Mouse (Mus musculus) forebrain, embryonic 13.5 days (tissue): Measurements from ENCODE around the gene Gm45837. TPM values are rescaled to one million over a fixed set of nuclear protein-coding genes. Genes with fewer than 3 reads are reported as not detected.

Experiments used
- ATAC-seq: fragments of 200-750 bp; cut with Nextera tagmentation; 2 replicates; pipeline ENCODE4 v1.8.0; 2017
- H3K27ac ChIP-seq: fragments of 300-500 bp; sonication (generic); 2 replicates; pipeline ENCODE4 v1.5.1; 2015; ENCODE audit warnings: inconsistent platforms, mild to moderate bottlenecking, moderate library complexity
- H3K27me3 ChIP-seq: fragments of 300-500 bp; sonication (generic); 2 replicates; pipeline ENCODE4 v1.6.1; 2015; ENCODE audit warnings: mild to moderate bottlenecking, inconsistent platforms
- H3K36me3 ChIP-seq: fragments of 300-500 bp; sonication (generic); 2 replicates; pipeline ENCODE4 v1.6.1; 2015; ENCODE audit warnings: mild to moderate bottlenecking, inconsistent platforms; ENCODE audit not compliant: poor library complexity, severe bottlenecking
- H3K4me1 ChIP-seq: fragments of 300-500 bp; sonication (generic); 2 replicates; pipeline ENCODE4 v1.6.1; 2015; ENCODE audit warnings: inconsistent platforms
- H3K4me2 ChIP-seq: fragments of 300-500 bp; sonication (generic); 2 replicates; pipeline ENCODE4 v1.6.1; 2015; ENCODE audit warnings: inconsistent platforms, mild to moderate bottlenecking, moderate library complexity
- H3K4me3 ChIP-seq: fragments of 300-500 bp; sonication (generic); 2 replicates; pipeline ENCODE4 v1.5.1; 2015; ENCODE audit warnings: mild to moderate bottlenecking, inconsistent platforms
- H3K9ac ChIP-seq: fragments of 300-500 bp; sonication (generic); 2 replicates; pipeline ENCODE4 v1.6.1; 2015; ENCODE audit warnings: mild to moderate bottlenecking, inconsistent platforms
- H3K9me3 ChIP-seq: fragments of 300-500 bp; sonication (generic); replicated peaks from 2 replicates; pipeline ENCODE4 v1.6.1; 2016; ENCODE audit warnings: inconsistent platforms
- WGBS: fragments of 180-500 bp; shearing (Covaris S2); methylation state at CpG from one replicate; pipeline ENCODE4 v1.1.7; 2015; 5-methylcytosine and 5-hydroxymethylcytosine counted together
- polyA plus RNA-seq: library from polyadenylated mRNA; unstranded; fragments of >200 nt; fragmentation: Nextera tagmentation; extraction: Ambion mirVana; gene quantifications from 2 replicates; pipeline ENCODE4 v1.2.1, GENCODE M21; 2015

Gene Gm45837
- polyA plus RNA-seq, 1 experiment from 2014 or later: not detected

DNA sequence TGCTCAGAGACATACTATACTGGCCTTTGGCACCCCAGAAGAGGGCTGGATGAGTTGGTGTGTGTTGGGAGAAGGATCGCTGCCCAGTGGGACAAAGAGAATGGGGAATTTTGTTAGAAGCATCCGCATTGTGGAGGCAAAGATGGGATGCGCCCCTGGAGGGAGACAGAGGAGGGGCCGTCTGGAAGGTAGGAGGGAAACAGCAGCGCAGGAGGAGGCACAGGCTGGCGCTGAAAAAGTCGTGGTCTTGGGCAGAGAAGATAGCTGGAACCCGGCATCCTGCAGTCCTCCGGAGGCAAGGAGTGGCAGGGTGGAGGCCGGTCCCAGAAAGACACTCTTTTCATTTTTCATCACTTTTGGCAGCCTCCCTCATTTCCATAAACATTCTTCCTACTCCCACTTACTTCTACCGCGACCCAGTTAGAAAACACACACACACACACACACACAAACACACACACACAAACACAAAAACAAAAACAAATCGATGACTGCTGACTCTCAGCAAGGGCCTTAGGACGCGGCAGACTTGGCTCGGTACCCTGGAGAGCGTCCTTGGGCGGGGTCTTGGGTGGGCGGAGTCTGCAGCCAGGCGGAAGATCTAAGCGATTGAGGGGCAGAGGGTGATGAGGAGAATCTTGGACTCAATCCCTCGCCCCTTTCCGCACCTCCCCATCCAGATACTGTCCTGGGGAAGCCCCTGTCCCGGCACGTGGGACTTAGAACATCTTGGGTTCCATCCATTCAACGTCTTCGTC, 8.5 kb downstream of the Gm45837 start:
- Histone ChIP-seq H3K36me3 (no peaks in the 10 kb centered on the region), H3K9me3 (no peaks in the 10 kb centered on the region), H3K27ac (no peak overlapping the region), H3K4me1 (peaks cover 69% of the 10 kb centered on the region), H3K27me3 (peaks cover 36% of the 10 kb centered on the region), H3K4me2 (peak overlapping the region; percentile 40), H3K9ac (no peak overlapping the region), H3K4me3 (0 out of 2 replicates have a peak overlapping the region, but pooled peaks have one; percentile 4)
- no peak for ATAC-seq
- 4% methylated on average over 27 of the region's 27 CpGs for WGBS

DNA sequence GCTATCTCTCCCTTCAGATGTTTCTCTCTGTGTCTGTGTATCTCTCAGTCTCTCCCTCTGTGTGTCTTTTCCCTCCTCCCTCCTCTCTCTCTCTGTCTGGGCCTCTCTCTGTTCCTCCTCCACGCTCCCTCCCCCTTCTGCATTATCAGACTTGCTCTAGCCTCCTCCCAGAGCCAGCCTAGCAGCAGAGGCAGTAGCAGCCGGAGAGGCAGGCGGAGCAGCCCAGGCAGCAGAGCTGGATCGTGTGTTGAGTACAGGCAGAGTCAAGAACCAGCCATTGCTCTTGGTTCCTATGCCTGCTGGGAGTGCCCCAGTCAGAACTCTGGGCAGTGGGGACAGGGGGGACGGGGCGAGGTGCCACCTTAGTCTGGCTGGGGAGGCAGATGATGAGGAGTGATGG, 10.8 kb downstream of the Gm45837 start, which contains the start of gene Pde2a:
Gene Pde2a, plus strand, starts transcription at position 163 of the 400 bp plus-strand sequence.
- Histone ChIP-seq H3K4me2 (peak within 1 kb of the TSS; percentile 56), H3K27me3 (peaks cover 36% of the 10 kb centered on the region), H3K9ac (peak within 1 kb of the TSS; percentile 61), H3K4me1 (peaks cover 60% of the 10 kb centered on the region), H3K36me3 (no peaks in the 10 kb centered on the region), H3K4me3 (peak within 1 kb of the TSS; percentile 31), H3K27ac (peak within 1 kb of the TSS; percentile 49; the same call in 1 of the 2 replicates), H3K9me3 (no peaks in the 10 kb centered on the region)
- 13% methylated on average over 6 of the region's 6 CpGs for WGBS
- ATAC-seq: peak; percentile 82

DNA sequence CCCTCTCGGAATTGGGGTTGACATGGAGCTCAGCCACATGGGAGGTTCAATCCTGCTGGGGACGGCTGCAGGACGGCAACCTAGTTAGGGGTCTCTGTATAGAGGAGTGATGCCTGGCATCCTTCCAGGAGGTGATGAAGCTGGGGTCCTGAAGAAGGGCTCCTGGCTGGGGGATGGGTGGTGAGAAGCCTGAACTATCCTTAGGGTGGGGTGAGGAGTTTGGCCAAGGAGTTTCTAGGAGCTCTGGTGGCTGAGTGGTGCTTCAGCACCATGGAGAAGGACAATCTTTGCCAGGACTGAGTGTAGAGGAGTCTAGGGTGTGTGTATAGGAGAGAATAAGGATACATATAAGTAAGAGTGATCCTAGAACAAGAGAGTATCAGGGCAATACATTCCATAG, 11.4 kb downstream of the Gm45837 start:
- ATAC-seq: peak; percentile 5
- Histone ChIP-seq H3K4me2 (peak overlapping the region; percentile 56), H3K4me3 (peak overlapping the region; percentile 31), H3K9ac (peak overlapping the region; percentile 61), H3K36me3 (no peaks in the 10 kb centered on the region), H3K4me1 (peaks cover 65% of the 10 kb centered on the region), H3K27ac (no peak overlapping the region), H3K9me3 (no peaks in the 10 kb centered on the region), H3K27me3 (peaks cover 31% of the 10 kb centered on the region)
- WGBS: 4% methylated on average over 3 of the region's 3 CpGs

DNA sequence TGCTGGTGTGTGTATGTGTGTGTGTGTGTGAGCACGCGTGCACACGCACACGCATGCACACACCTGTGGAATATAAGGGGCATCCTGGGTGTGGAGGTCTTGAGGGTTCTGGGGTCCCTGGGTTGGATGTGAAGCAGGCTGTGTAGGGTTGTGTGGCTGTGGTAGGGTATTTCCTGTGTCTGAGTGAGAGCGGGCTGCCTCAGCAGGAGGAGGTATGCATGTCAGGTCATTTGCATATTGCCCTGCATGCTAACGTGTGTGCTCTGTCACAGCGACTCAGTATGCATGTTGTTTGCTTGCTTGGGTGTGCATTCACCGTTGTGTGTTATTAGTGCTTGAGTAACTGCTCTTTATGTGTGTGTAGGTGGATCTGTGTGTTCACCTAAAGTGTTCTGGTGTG, 12.0 kb downstream of the Gm45837 start:
- Histone ChIP-seq H3K4me1 (peaks cover 68% of the 10 kb centered on the region), H3K27me3 (peaks cover 25% of the 10 kb centered on the region), H3K9ac (peak overlapping the region; percentile 61; the same call in 1 of the 2 replicates), H3K36me3 (no peaks in the 10 kb centered on the region), H3K9me3 (no peaks in the 10 kb centered on the region), H3K4me3 (0 out of 2 replicates have a peak overlapping the region, but pooled peaks have one; percentile 31), H3K27ac (no peak overlapping the region), H3K4me2 (peak overlapping the region; percentile 56)
- 84% methylated on average over 8 of the region's 8 CpGs for WGBS
- no peak for ATAC-seq

DNA sequence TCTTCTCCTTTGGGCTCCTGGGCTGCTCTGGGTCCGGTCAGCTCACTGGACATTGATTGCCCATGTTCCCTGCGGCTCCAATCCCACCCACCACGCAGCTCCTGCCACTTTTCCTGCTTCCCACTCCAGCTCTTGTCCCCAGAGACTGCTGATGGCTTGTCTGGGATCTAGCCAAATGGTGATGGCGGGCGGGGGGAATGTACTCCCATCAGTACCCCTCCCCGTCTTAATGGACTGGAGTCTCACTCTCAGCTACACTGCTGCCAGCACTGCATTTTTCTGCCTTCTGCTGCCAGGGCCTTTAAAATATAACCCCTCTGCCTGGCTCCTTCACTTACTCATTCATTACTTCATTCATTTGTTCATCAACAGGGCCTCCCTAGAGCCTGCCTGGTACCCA, 13.3 kb downstream of the Gm45837 start:
- Histone ChIP-seq H3K9ac (no peak overlapping the region), H3K27me3 (peaks cover 16% of the 10 kb centered on the region), H3K36me3 (no peaks in the 10 kb centered on the region), H3K4me2 (no peak overlapping the region), H3K4me1 (peaks cover 65% of the 10 kb centered on the region), H3K27ac (no peak overlapping the region), H3K9me3 (no peaks in the 10 kb centered on the region), H3K4me3 (no peak overlapping the region)
- ATAC-seq: no peak
- 57% methylated on average over 6 of the region's 6 CpGs for WGBS

DNA sequence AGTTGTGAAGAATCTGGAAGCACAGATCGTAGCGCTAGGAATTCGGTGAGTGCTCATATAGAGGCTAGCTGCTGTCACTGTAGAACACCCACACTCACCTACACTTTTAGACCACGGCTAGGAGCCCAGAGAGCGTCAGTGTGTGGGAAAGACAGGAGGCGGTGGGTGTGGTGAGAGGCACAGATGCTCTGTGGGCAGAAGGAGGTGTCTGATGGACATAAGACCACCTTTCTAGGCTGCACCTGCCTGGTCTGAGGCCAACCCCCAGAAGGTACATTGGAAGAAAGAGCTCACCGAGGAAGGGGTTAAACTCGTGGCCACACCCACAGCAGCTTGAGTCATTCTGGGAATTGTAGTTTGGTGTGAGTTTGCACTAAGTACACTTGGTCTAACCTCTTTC, 16.0 kb downstream of the Gm45837 start:
- 68% methylated on average over 8 of the region's 8 CpGs for WGBS
- Histone ChIP-seq H3K27ac (no peak overlapping the region), H3K4me1 (peaks cover 43% of the 10 kb centered on the region), H3K27me3 (0 out of 2 replicates have a peak, but pooled peaks cover 4% of the 10 kb centered on the region), H3K36me3 (no peaks in the 10 kb centered on the region), H3K9me3 (no peaks in the 10 kb centered on the region), H3K4me2 (no peak overlapping the region; the same call in 1 of the 2 replicates), H3K4me3 (no peak overlapping the region), H3K9ac (no peak overlapping the region)
- no peak; the same call in 1 of the 2 replicates for ATAC-seq

DNA sequence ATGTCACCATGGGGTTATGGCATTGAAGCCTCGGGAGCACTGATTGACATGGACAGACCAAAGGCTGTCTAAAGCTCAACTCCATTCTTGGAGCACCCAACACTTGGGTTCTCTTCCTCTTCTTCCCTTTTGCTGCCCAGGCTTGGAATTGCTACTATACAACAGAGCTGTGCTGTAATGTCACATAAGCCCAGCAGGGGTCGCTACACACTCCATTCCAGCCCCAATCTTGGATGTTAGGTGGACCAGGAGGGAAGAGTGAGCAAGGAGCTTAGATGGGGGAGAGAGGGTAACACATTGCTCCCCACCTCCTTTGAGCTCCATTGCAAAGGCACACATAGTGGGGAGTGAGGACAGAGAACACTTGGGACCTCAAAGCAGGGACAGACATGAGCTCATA, 17.1 kb downstream of the Gm45837 start:
- no peak overlapping the region for H3K27ac ChIP-seq
- H3K4me1 ChIP-seq: peaks cover 33% of the 10 kb centered on the region
- 0 out of 2 replicates have a peak, but pooled peaks cover under 1% of the 10 kb centered on the region for H3K27me3 ChIP-seq
- no peak overlapping the region for H3K9ac ChIP-seq
- WGBS: 8% methylated on average over 2 of the region's 2 CpGs
- H3K4me3 ChIP-seq: no peak overlapping the region
- no peaks in the 10 kb centered on the region for H3K36me3 ChIP-seq
- no peak for ATAC-seq
- no peaks in the 10 kb centered on the region for H3K9me3 ChIP-seq
- H3K4me2 ChIP-seq: no peak overlapping the region

DNA sequence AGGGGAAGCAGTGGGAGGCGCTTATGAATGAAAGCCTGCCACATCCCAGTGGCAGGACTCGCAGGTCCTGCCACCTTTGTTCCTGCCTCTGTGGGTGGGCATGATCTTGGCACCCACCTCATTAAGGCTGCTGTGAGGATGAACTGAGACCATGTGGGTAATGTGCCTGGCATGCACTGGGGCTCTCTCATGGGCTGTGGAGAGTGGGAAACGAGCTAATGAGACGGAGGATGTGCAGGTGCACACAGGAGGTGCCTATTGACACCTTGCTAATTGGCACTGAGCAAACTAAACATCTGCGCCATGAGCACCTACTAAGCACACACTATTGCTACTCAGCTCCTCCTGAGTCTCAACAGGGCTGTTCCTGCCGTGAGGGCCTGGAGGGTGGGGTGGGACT, 24.4 kb downstream of the Gm45837 start:
- WGBS: 27% methylated on average over 6 of the region's 6 CpGs

DNA sequence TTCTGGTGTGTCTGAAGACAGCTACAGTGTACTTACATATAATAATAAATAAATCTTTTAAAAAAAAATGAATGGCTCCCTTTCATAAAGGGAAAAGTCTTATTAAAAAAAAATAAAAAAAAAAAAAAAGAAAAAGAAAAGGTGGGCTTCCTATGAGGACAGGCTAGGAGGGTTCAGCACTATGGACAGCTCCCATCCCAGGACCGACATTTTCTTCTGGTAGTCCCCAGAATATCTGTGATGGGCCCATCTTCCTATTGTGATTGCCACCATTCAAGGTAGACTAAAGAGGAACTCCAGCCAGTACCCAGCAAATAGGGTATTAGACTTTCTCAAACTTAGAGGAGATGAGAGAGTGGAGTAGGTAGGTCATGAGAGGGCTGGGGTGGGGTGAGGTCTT, 27.2 kb downstream of the Gm45837 start:
- H3K4me2 ChIP-seq: no peak overlapping the region
- no peaks in the 10 kb centered on the region for H3K36me3 ChIP-seq
- H3K4me3 ChIP-seq: no peak overlapping the region
- 26% methylated on average over 1 of the region's 1 CpGs for WGBS
- no peak overlapping the region for H3K27ac ChIP-seq
- H3K9ac ChIP-seq: no peak overlapping the region
- H3K27me3 ChIP-seq: no peaks in the 10 kb centered on the region
- no peak for ATAC-seq
- H3K4me1 ChIP-seq: peaks cover 5% of the 10 kb centered on the region; the same call in 1 of the 2 replicates
- no peaks in the 10 kb centered on the region for H3K9me3 ChIP-seq

More for the DNA sequence above, 24.4 kb downstream of the Gm45837 start:
- no peak overlapping the region for H3K9ac ChIP-seq
- no peak overlapping the region for H3K4me2 ChIP-seq
- peaks cover 5% of the 10 kb centered on the region; the same call in 1 of the 2 replicates for H3K4me1 ChIP-seq
- no peak overlapping the region for H3K27ac ChIP-seq
- no peaks in the 10 kb centered on the region for H3K9me3 ChIP-seq
- H3K36me3 ChIP-seq: no peaks in the 10 kb centered on the region
- H3K27me3 ChIP-seq: no peaks in the 10 kb centered on the region
- H3K4me3 ChIP-seq: no peak overlapping the region
- ATAC-seq: peak; percentile 80; the same call in 1 of the 2 replicates

DNA sequence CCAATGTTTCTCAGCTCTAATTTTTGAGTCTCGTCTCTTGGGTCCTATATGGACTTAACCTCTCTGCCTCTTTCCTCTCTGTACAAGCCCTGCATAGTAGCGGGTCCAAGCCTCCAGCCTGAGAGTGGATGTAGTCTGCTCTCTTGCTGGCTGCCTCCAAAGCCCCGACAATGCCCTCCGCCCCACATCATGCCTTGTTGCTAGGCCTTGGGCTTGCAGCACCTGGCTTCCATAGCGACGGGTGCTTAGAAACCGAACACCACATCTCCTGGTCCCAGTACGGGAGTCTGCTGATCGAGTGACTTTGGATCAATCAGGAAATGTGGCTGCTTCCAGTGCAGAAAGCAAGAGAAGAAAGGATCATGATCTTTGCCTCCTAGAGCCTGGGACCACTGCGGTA, 32.4 kb downstream of the Gm45837 start:
- Histone ChIP-seq H3K4me2 (no peak overlapping the region), H3K27me3 (no peaks in the 10 kb centered on the region), H3K9me3 (no peaks in the 10 kb centered on the region), H3K27ac (no peak overlapping the region), H3K4me3 (no peak overlapping the region), H3K9ac (no peak overlapping the region), H3K36me3 (no peaks in the 10 kb centered on the region), H3K4me1 (no peaks in the 10 kb centered on the region)
- 64% methylated on average over 10 of the region's 10 CpGs for WGBS
- ATAC-seq: no peak

DNA sequence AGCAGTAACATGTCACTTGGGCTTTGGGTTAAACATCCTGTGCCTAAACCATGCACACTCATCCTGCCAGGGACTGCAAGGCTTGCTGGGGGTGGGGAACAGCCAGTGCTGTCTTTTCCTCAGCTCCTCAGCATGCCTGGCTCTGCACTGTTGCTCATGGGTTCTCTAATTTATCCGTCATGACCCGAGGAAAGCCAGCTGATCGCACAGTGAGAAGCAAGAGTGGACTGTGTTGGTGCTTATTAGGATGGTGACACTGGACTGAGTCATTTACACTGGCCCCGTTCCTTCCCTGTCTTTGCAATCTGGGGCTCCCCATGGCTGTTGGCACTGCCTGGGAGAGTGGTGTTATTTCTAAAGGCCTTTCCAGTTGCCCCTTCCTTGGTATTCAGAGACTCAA, 33.5 kb downstream of the Gm45837 start:
- no peak overlapping the region for H3K27ac ChIP-seq
- WGBS: 81% methylated on average over 4 of the region's 4 CpGs

DNA sequence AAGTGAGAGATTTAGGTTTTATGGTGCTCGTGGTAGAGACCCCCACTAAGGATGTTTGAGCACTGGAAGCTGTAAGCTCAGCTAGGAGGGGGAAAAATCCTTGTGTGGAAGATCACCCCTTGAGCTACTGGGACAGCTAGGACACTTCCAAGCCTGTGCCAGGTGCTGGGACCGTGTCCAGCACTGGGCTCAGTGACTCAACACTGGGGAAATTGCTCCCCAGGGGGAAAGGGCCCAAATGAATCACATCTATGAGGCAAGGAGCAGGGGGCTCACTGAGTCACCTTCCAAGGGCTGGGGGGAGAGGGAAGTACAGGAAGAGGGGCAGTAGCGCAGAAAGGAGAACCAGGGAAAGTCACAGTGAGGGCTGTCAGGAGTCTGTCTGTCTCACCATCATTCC, 39.2 kb downstream of the Gm45837 start:
- Histone ChIP-seq H3K27ac (no peak overlapping the region), H3K36me3 (no peaks in the 10 kb centered on the region), H3K4me2 (no peak overlapping the region), H3K4me3 (no peak overlapping the region), H3K4me1 (peaks cover 6% of the 10 kb centered on the region; the same call in 1 of the 2 replicates), H3K9me3 (no peaks in the 10 kb centered on the region), H3K9ac (no peak overlapping the region), H3K27me3 (peaks cover 25% of the 10 kb centered on the region)
- WGBS: 27% methylated on average over 3 of the region's 3 CpGs
- no peak for ATAC-seq

More for the DNA sequence above, 33.5 kb downstream of the Gm45837 start:
- H3K4me1 ChIP-seq: no peaks in the 10 kb centered on the region
- H3K9ac ChIP-seq: no peak overlapping the region
- no peaks in the 10 kb centered on the region for H3K36me3 ChIP-seq
- no peak for ATAC-seq
- H3K4me3 ChIP-seq: no peak overlapping the region
- H3K4me2 ChIP-seq: no peak overlapping the region
- H3K9me3 ChIP-seq: no peaks in the 10 kb centered on the region
- H3K27me3 ChIP-seq: no peaks in the 10 kb centered on the region
